Mouse (Mus musculus) CD4-positive, CD25-positive, alpha-beta regulatory T cell, adult 9 weeks (primary cell): ENCODE results near the gene Casp4. TPM values are rescaled to one million over a fixed set of nuclear protein-coding genes. Genes with fewer than 3 reads are reported as not detected.

Source experiments
- polyA plus RNA-seq: library from polyadenylated mRNA; unstranded; fragments of 100-300 nt; shearing (Covaris generic); gene quantifications from one replicate; pipeline ENCODE4 v1.2.1, GENCODE M21; 2017

The Casp4 gene
- 57.2 TPM for polyA plus RNA-seq

DNA sequence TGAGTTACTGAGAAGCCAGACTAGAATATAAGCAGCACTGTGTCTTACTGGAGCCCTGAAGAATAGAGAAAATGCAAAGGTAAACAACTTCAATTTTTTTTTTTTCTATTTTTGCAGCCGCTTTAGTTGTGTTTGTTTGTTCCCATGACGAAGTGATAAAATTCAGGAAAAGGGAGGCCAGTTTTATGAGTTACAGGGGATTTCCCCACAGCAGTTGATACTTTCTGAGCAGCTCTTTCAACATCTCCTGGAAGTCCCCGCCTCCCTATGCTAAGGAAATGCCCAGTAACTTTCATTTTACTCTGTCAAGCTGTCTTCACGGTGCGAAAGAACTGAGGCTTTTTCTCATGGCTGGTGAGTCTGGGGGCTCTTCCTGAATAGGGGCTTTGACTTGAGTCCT, at the start of gene Casp4:
Gene Casp4, plus strand, starts transcription at position 268 of the 400 bp plus-strand sequence.

GRCm38 (mm10) chr9:5298329-5299131, 10.1 kb upstream of the Casp4 start, which contains the start of gene Casp1:
Gene Casp1 (plus strand): TSS chr9:5298517.

DNA sequence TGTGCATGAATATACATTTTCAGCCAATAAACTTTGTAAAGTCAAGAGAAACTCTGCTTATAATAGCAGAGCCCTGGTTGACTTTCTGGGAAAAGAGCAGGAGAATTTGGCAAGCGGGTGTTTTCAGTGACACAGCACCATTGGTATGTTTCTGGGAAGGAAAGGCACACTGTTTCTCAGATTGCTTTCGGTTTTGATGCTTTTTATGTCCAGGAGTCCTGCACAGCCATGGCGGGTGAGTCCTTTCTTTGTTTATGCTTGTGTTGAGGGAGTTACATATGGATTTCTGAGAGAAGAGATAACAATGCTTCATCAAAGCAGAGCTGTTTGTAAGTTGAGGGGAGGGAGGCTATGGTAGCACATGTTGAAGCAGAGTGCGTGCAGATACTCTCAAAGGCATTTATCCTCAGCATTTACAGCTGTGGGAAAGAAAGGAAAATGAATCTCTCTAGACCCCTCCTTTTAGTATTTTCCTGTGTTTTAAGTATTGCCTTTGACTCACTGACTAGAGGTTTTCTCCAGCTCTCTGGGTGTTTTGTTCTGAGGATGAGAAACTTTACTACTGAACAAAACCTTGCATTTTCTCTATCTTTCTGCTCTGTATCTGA, 36.8 kb downstream of the Casp4 start, which contains the start of gene Casp12:
Gene Casp12, plus strand, starts transcription at position 140 of the 608 bp plus-strand sequence.

Other genes with a start within 250 kb of the Casp4 start
- 62.1 TPM for gene Casp1, start 10.3 kb upstream of the Casp4 start, polyA plus RNA-seq
- gene Casp12, start 36.6 kb downstream of the Casp4 start, polyA plus RNA-seq = not detected